Mouse (Mus musculus) liver, embryonic 14.5 days (tissue): ENCODE measurements around the gene Timm44. TPM values are rescaled to one million over a fixed set of nuclear protein-coding genes. Genes with fewer than 3 reads are reported as not detected.

ENCODE experiments used
- ATAC-seq: fragments of 200-750 bp; cut with Nextera tagmentation; 2 replicates; pipeline ENCODE4 v1.8.0; 2017; ENCODE audit warnings: moderate number of reproducible peaks, mild to moderate bottlenecking, moderate library complexity; ENCODE audit not compliant: insufficient read depth
- DNase-seq, 3 experiments: peaks; one replicate each; pipeline ENCODE4 v3.0.0-alpha.2; 2012 to 2013; ENCODE audit warnings: low read depth in 3 of 3, low spot score in 3 of 3
- H3K27ac ChIP-seq: fragments of 300-500 bp; sonication (generic); 2 replicates; pipeline ENCODE4 v1.5.1; 2014; ENCODE audit warnings: moderate library complexity, mild to moderate bottlenecking, control low read depth, inconsistent platforms
- H3K27me3 ChIP-seq: fragments of 300-500 bp; sonication (generic); 2 replicates; pipeline ENCODE4 v1.6.1; 2014; ENCODE audit warnings: mild to moderate bottlenecking, low read length, moderate library complexity; ENCODE audit not compliant: control insufficient read depth, insufficient read depth
- H3K36me3 ChIP-seq: fragments of 300-500 bp; sonication (generic); replicated peaks from 2 replicates; pipeline ENCODE4 v1.6.1; 2014; ENCODE audit warnings: low read depth; ENCODE audit not compliant: control insufficient read depth, insufficient read depth
- H3K4me1 ChIP-seq, 2 experiments: fragments of 200-500 bp in 1 of 2; fragments of 300-500 bp in 1 of 2; sonication (generic) in 1 of 2; replicated peaks; 2 replicates each; pipeline ENCODE4 v1.6.1; 2012 to 2014; ENCODE audit warnings: antibody characterized with exemption in 1 of 2, inconsistent platforms in 1 of 2, low read length in 1 of 2; ENCODE audit not compliant: control insufficient read depth in 2 of 2, insufficient read depth in 2 of 2
- H3K4me2 ChIP-seq: fragments of 300-500 bp; sonication (generic); 2 replicates; pipeline ENCODE4 v1.6.1; 2014; ENCODE audit warnings: low read depth, mild to moderate bottlenecking, control low read depth, moderate library complexity
- H3K4me3 ChIP-seq, 2 experiments: fragments of 200-500 bp in 1 of 2; fragments of 300-500 bp in 1 of 2; sonication (generic) in 1 of 2; 2 replicates each; pipeline ENCODE4 v1.5.1; 2012 to 2014; ENCODE audit warnings: low read depth in 2 of 2, low read length in 2 of 2, mild to moderate bottlenecking in 2 of 2, control low read depth in 1 of 2, inconsistent platforms in 1 of 2, moderate library complexity in 1 of 2; ENCODE audit not compliant: insufficient read depth in 1 of 2
- H3K9ac ChIP-seq: fragments of 300-500 bp; sonication (generic); replicated peaks from 2 replicates; pipeline ENCODE4 v1.6.1; 2014; ENCODE audit warnings: mild to moderate bottlenecking, control low read depth, moderate library complexity
- H3K9me3 ChIP-seq: fragments of 300-500 bp; sonication (generic); 2 replicates; pipeline ENCODE4 v1.6.1; 2016; ENCODE audit warnings: low read length, mixed read lengths; ENCODE audit not compliant: control insufficient read depth
- CTCF ChIP-seq: IDR thresholded peaks from 2 replicates; pipeline ENCODE4 v1.5.1; 2016; ENCODE audit warnings: antibody characterized with exemption, low read depth, control low read depth
- EP300 ChIP-seq: IDR thresholded peaks from 2 replicates; pipeline ENCODE4 v1.6.1; 2016; ENCODE audit warnings: antibody characterized with exemption, low read depth
- WGBS: fragments of 180-500 bp; shearing (Covaris S2); extraction: QIAGEN DNeasy Blood & Tissue Kit; methylation state at CpG from one replicate; pipeline ENCODE4 v1.1.7; 2014; ENCODE audit not compliant: insufficient replicate concordance; 5-methylcytosine and 5-hydroxymethylcytosine counted together
- polyA plus RNA-seq, 2 experiments: library from polyadenylated mRNA; depleted of rRNA in 1 of 2; stranded (reverse) in 1 of 2; unstranded in 1 of 2; fragments of >200 nt; fragmentation: Nextera tagmentation in 1 of 2; extraction: Ambion mirVana in 1 of 2; gene quantifications; 2 replicates each; pipeline versions ENCODE4 v1.2.1 to v1.2.3; 2012 to 2014

Timm44 gene
- polyA plus RNA-seq, 2 experiments, result 38.5 to 41.3 TPM

DNA sequence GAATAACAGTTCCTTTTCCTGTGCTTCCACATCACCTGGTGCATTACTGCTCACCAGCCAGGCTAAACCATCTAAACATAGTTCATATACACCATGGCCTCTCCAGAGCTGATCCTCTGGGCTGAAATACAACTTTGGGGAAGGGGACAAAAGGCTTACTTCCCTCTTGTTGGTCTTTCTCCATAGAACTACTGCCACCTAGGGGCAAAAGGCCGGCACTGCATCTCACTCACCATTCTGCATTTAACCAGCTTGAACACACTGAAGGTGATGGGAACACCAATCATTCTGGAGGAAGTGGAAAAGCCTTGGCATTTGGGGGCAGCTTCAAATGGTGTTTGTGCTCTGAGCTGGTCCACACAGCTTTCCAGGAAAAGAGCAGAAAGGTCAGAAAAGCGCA, 46.8 kb upstream of the Timm44 start:
- no peak overlapping the region; the same call in 1 of the 2 replicates for H3K9ac ChIP-seq
- TF ChIP-seq CTCF, result peak; percentile 96
- TF ChIP-seq EP300, result no peak
- peaks cover 23 to 26% of the 10 kb centered on the region in 2 experiments for H3K4me1 ChIP-seq
- ATAC-seq (no peak), DNase-seq (peak; percentile 67 to 77 (median 71))
- no peak overlapping the region for H3K27ac ChIP-seq
- no peak overlapping the region for H3K4me3 ChIP-seq
- 17% methylated on average over 2 of the region's 2 CpGs for WGBS
- H3K4me2 ChIP-seq, result peak overlapping the region; percentile 97
- no peaks in the 10 kb centered on the region for H3K27me3 ChIP-seq
- peaks cover 27% of the 10 kb centered on the region for H3K36me3 ChIP-seq
- H3K9me3 ChIP-seq, result no peaks in the 10 kb centered on the region

DNA sequence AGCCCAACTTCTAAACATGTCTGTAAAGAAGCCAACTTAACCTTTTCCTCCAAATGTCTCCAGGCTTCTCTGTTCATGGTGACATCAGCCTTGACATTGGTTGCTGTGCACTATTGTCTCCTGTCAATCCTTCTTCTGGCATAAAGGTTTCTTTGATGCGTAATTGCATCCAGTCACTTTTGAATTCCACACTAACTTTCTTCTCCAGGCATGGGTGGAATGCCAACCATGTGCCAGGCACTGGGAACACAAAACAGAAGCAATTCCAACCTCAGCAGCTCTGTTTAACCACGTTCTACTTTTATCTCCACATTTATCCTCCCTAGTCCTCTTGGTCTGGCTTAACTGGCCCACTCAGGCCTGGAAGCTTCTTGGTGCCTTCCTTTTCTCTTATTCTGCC, 45.3 kb upstream of the Timm44 start:
- no peak for DNase-seq
- Histone ChIP-seq H3K9ac (no peak overlapping the region; the same call in 1 of the 2 replicates), H3K36me3 (peaks cover 27% of the 10 kb centered on the region), H3K9me3 (no peaks in the 10 kb centered on the region), H3K27me3 (no peaks in the 10 kb centered on the region), H3K27ac (no peak overlapping the region), H3K4me1 (peaks cover 17 to 22% of the 10 kb centered on the region in 2 experiments), H3K4me3 (no peak overlapping the region), H3K4me2 (no peak overlapping the region)
- WGBS, result 64% methylated on average over 2 of the region's 2 CpGs
- no peak for ATAC-seq
- TF ChIP-seq EP300, result no peak
- no peak for TF ChIP-seq CTCF

DNA sequence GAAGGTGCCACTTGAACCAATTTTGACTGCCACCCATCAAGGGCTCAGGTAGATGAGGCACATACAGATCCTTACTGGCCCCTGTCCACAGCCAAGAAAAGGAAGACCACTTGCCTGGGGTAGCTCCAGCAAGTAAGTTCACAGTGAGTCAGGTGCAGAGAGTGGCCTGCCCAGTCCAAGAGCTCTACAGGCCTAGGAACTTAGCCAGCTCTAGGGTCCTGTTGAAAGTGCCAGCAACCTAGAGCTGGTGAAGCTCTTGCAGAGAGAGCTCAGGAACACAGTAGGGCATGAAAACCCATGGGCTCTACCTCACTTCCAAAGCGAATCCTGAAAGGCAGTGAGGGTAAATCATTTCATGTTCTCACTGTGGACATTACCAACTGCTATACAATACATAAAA, 44.7 kb upstream of the Timm44 start:
- H3K27me3 ChIP-seq, result no peaks in the 10 kb centered on the region
- WGBS, result 67% methylated on average over 1 of the region's 1 CpGs
- H3K9ac ChIP-seq, result no peak overlapping the region
- peaks cover 13 to 18% of the 10 kb centered on the region in 2 experiments for H3K4me1 ChIP-seq
- DNase-seq, result no peak
- ATAC-seq, result no peak
- no peak overlapping the region for H3K4me2 ChIP-seq
- TF ChIP-seq EP300 (no peak), CTCF (no peak)
- H3K4me3 ChIP-seq, result no peak overlapping the region
- no peaks in the 10 kb centered on the region for H3K9me3 ChIP-seq
- peaks cover 27% of the 10 kb centered on the region for H3K36me3 ChIP-seq
- H3K27ac ChIP-seq, result no peak overlapping the region

DNA sequence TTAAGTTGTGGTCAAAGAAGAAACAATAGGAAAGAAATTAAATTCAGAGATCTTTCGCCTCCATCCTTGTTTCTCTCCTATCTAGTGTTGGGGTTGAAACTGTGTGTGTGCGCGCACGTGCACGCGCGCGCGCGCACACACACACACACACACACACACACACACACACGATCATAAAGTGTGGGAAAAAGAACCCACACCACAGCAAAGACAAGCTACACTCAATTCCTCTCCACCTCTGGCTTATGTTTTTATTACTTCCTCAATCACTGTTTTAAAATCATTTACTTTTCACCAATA, 43.8 kb upstream of the Timm44 start:
- no peak overlapping the region for H3K4me2 ChIP-seq
- WGBS, result 72% methylated on average over 11 of the region's 11 CpGs

DNA sequence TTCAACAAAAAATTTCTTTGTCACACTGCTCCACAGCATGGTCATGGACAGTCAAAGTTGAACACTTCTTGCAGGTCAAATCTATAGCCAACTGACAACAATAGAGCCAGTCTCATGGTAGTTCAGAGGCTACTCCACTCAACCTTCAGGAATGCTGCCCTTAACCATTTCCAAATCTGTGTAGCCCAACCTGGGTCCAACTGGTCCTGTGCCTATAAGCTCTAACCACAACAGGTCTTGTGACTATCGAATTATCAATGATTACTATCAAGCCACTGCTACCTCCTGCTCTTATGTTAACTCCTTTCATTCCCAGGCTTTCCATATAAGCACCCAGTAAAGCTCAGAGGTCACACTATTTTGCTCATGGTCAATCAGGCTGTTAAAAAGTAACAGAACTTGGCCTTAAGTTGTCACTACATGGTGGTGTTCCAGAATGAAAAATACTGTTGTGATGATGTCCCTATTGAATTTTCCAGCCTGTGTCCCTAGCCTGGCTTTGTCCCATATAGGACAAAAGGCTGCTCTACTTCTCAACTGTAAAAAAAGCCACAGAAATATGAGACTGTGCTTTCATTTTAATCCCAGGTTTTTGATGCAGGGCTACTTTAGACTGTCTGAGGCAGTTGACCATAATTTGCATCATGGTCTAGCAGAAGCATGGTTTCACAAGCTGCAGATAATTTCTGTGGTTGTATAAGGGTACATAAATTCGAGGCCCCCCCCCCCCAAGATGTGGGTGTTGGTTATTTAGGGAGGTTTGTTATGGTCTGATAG, 43.3 kb upstream of the Timm44 start:
- no peak overlapping the region for H3K9ac ChIP-seq
- no peak for DNase-seq
- H3K4me2 ChIP-seq, result peak overlapping the region; percentile 14; the same call in 1 of the 2 replicates
- H3K27me3 ChIP-seq, result no peaks in the 10 kb centered on the region
- no peak for TF ChIP-seq EP300
- no peak for TF ChIP-seq CTCF
- H3K9me3 ChIP-seq, result no peaks in the 10 kb centered on the region
- WGBS, result 21% methylated on average over 2 of the region's 2 CpGs
- ATAC-seq, result no peak
- no peak overlapping the region for H3K27ac ChIP-seq
- H3K36me3 ChIP-seq, result peaks cover 27% of the 10 kb centered on the region
- H3K4me1 ChIP-seq, result peaks cover 12 to 18% of the 10 kb centered on the region in 2 experiments
- no peak overlapping the region for H3K4me3 ChIP-seq

More for the DNA sequence above, 43.8 kb upstream of the Timm44 start:
- Histone ChIP-seq H3K36me3 (peaks cover 27% of the 10 kb centered on the region), H3K27me3 (no peaks in the 10 kb centered on the region), H3K4me3 (no peak overlapping the region), H3K9ac (no peak overlapping the region), H3K27ac (no peak overlapping the region), H3K4me1 (peaks cover 13 to 18% of the 10 kb centered on the region in 2 experiments), H3K9me3 (no peaks in the 10 kb centered on the region)
- no peak for ATAC-seq
- TF ChIP-seq EP300 (no peak), CTCF (no peak)
- no peak for DNase-seq
